ENCODE assay signal across 11 mouse cellular contexts in genomic region chr8:31427706-31428105, GRCm38 (mm10).
"Had no signal": no experiment of that assay in that cellular context is flagged by ENCODE, and none has a peak within 500 bp of the region (broad histone marks: within the 10 kb centered on the region; RNA-seq: fewer than 3 reads in every experiment).

No protein-coding gene starts in this region.

- DNase-seq: kidney, adult 11 months; kidney, adult 8-10 months; kidney, postnatal 10 days; kidney, postnatal 36 days; layer of hippocampus, postnatal 36 days; liver, postnatal 0 days; lung, embryonic 14.5 days; right cerebral cortex, postnatal 14 days; spleen, adult 18-20 months; thymus, adult 18-20 months; thymus, postnatal 36 days had no signal
